Mouse (Mus musculus) cerebellum, adult 8-10 months (tissue): ENCODE results near the gene Ncmap.
"Not testable (repeated sequence)": the region's sequence is repeated elsewhere in the genome, so short reads cannot be mapped to it uniquely, and the experiment has no call there.

Source experiments
- DNase-seq: peaks from one replicate; pipeline ENCODE4 v3.0.0; 2022

Gene Ncmap

DNA sequence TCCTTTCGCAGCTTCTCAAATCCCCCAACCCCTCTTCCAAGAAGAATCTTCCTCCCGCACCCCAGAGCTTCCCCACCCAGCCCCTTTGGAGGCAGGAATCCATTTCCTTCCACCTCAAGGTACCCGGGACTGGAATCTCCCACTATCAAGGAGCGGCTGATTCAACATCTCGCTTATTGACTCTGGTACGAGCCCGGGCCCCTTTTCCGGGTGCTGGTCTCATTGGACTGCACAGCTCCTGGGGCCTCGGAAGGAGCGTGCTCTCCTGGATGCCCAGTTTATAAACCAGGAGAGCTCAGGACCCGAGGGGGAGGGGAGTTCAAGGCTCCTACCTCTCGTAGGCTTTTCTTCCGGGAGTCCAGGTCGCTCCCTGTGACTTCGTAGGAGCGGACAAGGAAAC is 476 bp downstream of the Ncmap start:
- no peak for DNase-seq

DNA sequence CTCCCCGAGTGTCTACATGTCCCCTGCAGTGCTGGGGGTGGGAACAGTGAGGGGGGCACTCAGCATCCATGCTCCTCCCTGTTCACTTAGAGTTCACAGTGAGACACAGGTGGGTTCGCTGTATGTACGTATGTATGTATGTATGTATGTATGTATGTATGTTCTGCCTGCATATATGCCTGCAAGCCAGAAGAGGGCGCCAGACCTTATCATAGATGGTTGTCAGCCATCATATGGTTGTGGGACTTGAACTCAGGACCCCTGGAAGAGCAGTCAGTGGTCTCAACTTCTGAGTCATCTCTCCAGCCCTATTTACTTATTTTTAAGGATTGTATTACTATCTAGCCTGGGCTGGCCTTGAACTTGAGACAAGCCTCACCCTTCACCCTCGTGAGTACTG is 1.7 kb downstream of the Ncmap start:
- DNase-seq: no peak

DNA sequence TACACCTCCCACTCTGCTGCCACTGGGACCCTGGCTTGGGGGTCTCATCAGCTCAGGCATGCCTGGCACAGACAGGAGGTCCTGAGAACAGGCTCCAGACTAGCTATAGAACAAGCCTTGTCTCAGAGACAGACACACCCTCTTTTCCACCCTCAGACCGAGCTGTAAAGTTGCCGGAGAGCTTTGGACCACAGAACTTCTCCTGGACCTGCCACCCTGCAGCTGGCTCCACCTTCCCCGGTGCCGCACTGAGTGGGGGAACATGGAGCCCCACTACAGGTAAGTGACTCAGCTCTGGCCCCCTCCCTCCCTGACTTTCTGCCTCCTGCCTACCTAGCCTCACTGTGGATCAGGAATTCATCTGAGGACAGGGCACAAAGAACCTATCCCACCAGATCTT is 2.7 kb downstream of the Ncmap start:
- no peak for DNase-seq

DNA sequence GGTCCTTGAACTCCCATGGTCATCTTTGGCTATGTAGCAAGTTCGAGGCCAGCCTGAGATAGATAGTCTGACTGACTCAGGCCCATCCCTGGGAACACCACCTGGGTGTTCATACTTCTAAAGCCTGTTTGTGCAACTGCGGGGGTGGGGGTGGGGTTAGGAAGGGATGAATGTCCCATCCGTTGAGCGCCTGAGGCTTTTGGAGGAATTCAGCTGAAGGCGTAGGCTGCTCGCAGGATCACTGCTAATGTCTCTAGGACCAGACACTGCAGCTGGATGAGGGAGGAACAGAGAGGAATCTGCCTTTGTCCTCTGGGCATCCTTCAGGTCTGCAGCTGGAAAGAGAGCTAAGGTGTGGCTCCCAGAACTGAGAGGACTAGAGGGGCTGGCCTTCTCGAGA is 3.4 kb downstream of the Ncmap start:
- no peak for DNase-seq

DNA sequence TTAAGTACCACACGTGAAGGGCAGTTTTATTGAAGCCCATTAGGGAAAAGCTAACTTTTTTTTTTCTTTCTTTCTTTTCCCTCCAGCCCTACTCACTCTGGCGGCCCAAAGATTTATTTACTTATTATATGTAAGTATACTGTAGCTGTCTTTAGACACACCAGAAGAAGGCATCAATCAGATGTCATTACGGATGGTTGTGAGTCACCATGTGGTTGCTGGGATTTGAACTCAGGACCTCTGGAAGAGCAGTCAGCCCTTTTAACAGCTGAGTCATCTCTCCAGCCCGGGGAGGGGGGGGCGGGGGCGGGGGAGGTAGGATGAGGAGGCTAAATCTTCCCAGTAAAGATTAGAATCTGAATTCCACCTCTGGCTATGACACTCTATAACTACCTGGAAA is 4.6 kb downstream of the Ncmap start:
- DNase-seq: no peak

DNA sequence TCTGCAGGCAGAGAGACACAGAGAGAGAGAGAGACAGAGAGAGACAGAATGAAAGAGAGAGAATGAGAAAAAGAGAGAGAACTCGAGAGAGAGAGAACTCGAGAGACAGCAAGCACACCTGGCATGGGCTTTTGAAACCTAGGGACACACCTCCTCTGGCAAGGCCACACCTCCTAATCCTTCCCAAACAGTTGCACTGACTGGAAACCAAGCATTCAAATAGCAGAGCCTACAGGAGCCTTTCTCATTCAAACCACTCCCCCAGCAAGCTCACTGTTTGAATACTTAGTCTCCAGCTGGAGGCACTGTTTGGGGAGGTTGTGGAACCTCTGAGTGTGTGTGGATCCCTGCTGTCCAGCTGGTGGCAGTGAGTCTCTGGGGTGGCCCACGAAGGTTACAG is 5.2 kb downstream of the Ncmap start:
- no peak for DNase-seq

DNA sequence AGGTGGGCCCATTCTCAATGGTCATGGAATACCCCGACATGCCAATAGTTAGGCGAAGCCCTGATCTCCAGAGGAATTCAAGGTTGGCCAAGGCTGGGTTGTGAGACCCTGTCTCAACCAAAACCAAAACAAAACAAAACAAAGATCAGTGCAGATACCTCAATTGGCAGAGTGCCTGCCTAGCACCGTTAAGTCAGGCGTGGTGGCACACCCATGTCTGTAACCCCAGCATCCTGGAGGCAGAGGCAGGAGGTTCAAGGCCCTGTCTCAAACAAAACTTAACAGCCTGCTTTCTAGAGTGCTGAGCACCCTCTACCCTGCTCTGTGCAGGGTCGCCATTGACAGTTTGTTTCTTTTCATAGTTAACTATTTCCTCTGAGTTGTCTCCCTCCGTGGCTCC is 7.0 kb downstream of the Ncmap start:
- DNase-seq: no peak

DNA sequence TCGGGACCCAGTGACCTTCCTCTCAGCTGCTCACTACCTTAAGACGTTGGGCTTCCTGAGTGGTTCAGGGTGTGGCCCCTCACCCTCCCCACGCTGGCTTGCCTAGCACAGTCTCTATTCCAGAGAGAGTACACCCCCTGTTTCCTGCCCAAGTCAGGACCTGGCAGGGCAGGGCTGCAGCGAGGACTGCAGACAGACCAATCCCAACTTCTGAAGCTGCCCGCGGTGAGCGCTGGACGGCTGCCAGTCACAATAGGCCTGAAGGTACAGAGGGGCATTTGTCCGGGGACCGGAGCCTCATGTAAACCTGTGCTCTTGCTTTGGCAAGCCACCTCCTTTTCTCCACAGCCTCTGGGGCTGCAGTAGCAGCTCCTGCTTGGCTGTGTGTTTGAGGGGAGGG is 12.4 kb downstream of the Ncmap start:
- no peak for DNase-seq

DNA sequence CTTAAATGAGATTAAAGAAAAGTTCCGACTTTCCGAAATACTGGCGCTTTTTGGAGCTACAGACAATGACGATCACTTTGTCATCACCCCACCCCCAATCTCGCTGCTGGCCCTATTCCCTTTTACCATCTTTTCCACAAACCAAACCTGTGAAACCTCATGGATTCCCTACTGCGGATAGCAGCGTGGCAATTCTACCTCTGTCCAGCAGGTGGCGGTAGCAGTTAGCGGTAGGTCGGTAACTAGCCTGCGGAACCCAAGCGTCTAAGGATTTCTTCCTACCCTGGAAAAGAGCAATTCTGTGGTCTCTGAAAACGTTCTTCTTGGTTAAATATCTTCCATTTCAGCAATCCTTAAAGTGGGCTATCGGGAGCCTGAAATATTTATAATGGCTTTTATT is 15.7 kb downstream of the Ncmap start:
- DNase-seq: peak; percentile 73

DNA sequence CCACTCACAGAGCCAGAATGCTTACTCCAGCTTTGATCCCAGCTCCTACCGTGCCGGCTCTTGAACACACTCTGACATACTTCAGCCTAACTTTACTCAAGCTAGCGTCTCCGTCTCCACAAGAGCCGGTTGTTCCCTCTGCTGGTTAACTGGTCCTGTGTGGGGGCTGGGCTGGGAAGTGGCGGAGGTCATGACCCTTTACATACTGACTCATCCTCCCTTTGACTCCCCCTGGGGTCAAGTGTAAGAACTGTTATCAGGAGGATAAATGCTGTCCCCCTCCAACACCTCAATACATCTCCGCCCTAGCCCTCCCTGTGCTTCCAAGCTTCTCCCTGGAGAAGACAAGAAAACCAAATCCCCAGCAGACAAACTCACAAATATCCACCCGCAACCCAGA is 16.7 kb downstream of the Ncmap start:
- no peak for DNase-seq

DNA sequence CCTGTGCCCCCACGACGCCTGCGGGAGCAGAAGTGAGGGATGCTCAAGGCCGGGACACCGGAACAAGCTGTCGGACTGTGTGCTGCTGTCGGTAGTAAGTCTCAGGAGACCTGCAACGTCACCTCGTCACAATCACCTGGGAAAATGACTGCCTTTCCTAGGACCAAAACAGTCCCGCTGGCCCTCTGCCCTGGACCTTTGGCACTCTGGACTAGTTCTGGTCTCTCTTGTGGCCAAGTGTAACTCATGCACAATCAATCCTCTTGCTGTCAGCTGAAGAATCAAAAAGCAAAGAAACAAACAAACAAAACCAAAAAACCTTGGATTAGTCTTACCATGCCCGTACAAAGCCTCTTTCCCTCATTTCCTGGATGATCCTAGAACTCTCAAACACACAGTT is 20.8 kb downstream of the Ncmap start:
- no peak for DNase-seq

DNA sequence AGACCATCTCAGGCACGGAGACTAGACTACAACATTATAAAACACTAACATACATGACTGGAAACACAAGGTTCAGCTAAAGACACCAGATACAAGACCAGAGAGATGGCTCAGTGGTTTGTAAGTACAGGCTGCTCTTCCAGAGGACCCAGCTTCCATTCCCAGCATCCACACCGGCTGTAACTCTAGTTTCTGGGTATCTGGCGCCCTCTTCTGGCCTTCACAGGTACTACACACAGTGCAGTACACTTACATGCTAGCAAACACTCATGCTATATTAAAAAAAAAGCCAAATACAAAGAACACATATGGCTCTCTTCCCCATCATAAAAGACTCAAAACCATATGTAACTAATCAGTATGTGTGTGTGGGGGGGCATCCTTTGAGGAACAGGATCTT is 22.6 kb downstream of the Ncmap start:
- DNase-seq: no peak

DNA sequence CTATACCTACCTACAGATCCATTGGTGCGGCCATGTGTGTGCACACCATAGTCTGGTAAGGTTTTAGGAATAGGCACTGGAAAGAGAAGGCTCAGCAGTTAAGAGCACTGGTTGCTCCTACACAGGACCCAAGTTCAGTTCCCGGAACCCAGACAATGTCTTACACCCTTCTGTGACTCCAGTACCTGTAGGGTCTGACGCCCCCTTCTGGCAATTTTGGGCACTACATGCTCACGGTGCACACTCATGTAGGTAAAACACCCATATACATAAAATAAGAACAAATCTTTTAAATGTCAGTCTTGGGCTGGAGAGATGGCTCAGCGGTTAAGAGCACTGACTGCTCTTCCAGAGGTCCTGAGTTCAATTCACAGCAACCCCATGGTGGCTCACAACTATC is 24.7 kb downstream of the Ncmap start:
- no peak for DNase-seq

DNA sequence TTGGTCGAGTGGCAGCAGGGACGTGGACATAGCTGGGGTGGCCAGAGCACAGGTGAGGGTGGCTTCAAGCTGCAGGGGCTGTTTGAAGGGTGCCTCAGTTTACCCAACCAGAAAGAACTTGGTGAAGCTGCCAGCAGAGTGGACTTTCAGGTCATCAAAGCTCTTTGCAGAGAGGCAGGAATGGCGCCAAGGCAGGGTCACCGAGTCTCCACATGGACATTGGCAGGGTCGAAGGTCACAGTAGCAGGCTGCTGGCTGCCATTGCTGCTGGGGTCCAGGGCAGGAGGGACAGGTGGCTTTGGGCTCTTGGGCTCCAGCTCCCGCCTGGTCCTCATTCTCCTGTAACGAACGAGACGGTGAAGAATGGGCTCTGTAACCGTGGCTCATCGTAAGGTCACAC is 27.7 kb downstream of the Ncmap start:
- no peak for DNase-seq

DNA sequence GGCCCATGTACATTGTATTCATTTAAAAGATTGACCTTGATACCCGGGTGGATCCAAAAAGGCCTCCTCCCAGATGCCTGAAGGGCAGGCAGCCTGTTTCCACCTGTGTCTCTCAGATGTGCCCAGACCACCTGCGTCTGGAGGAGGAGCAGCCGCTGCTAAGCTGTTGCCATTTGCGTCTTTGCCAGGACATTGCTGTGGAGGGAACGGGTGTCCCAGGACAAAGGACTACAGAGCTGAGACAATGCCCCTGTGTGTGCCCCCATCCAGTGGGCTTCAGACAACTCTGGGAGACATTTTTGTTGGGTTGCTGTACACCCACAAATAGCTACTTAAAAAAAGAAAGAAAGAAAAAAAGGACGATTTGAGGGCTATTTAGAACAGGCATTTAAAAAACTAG is 35.2 kb downstream of the Ncmap start:
- DNase-seq: no peak

DNA sequence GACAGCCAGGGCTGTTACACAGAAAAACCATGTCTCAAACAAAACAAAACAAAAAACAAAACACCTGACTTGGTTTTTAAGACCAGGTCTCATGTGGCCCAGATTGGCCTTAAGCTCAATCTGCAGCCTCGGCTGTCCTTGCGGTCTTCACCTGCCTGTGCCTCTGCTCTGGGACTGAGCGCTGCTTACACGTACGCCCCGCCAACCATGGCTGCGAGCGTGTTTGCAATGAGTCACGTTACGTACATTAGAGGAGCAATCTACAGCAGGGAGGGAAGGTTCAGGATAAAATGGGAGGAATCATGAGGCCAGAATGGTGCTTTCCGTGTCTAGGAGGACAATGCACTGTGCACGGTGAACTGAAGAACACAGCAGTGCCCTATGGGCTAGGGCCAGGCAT is 36.3 kb downstream of the Ncmap start:
- no peak for DNase-seq

DNA sequence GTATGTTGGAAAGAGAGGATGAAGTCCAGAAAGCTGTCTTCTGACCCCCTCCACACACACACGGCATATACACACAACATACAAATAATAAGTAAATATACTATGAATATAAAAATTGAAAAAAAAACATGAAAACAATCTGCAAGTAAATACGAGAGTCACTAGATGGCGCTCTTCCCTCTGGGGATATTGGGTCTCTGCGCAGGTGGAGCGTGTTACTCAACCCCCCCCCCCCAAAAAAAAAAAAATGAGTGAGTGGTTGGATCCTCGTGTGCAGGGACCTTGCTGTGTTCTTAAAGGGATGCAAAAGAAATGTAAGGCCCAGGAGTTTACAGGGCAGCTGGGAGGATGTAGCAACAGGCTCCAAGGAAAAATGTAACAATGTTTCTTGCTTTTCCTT is 39.3 kb downstream of the Ncmap start:
- DNase-seq: peak; percentile 34

DNA sequence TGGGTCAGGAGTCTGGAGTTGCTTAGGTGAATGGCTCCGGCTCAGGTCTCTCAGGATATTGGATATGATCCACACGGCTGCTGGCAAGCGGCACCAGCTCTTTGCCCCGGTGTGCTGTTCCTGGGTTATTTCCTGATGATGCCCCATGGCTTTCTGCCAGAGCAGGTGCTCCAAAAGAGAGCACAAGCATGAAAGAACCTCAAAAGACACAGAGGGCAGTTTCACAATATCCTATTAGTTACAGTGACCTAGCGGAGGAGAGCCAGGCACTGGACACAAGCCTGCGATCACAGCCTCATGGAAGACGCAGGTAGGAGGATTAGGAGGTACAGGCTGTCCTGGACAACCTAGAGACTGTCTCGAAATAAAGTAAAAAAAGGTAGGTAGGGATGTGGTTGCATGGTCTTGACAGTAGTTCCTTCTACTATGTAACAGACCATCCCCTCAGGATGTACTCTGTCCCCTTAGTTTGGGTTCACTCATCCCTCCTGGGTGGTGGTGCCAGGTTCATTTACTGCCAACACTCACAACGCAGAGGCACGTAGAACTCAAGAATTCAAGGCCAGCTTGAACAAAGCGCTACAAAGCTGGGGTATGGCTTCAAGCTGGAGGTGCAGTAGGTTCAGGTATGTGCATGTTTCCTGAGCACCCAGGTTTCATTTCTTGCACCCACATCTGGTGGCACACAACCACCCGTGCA is 40.7 kb downstream of the Ncmap start:
- DNase-seq: no peak

DNA sequence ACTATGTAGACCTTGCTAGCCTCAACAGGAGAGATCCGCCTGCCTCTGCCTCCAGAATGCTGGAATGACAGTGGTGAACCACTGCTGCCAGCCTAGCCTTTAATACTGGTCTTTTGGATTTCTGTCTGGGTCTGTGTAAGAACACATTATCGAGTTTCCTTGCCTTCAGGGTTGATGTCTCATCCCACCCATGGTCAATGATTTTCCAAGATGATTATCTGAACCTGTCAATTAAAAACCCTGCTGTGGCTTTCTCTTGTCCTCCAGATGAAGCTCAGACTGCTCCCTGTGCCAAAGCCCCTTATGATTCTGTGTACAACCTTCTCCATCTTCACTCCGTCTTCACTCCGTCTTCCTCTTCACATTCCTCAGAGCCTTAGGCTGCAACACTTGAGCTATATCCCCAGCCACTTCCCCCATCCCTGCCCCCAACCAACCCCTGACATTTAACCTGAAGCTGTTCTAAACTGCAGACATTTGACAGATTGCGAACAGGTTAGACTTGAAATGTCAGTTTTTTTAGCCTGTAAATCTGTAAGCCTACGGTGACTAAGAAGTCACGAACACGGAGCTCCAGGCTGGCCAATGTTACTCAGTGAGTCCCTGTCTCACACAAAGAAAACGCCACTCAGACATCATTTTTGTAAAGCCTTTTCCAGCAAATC is 42.0 kb downstream of the Ncmap start:
- DNase-seq: no peak

DNA sequence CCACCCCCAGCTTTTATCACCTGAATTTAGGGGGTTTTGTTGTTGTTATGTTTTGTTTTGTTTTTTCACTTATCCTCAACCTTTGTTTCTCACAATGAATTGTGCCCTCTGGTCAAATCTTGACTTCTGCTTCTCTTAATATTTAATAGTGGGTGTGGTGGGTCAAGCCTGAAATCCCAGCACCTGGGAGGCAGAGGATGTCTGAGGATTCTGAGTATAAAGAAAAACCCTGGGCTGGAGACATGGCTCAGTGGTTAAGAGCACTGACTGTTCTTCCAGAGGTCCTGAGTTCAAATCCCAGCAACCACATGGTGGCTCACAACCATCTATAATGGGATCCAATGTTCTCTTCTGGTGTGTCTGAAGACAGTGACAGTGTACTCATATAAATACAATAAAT is 43.3 kb downstream of the Ncmap start:
- DNase-seq: not testable (repeated sequence)

DNA sequence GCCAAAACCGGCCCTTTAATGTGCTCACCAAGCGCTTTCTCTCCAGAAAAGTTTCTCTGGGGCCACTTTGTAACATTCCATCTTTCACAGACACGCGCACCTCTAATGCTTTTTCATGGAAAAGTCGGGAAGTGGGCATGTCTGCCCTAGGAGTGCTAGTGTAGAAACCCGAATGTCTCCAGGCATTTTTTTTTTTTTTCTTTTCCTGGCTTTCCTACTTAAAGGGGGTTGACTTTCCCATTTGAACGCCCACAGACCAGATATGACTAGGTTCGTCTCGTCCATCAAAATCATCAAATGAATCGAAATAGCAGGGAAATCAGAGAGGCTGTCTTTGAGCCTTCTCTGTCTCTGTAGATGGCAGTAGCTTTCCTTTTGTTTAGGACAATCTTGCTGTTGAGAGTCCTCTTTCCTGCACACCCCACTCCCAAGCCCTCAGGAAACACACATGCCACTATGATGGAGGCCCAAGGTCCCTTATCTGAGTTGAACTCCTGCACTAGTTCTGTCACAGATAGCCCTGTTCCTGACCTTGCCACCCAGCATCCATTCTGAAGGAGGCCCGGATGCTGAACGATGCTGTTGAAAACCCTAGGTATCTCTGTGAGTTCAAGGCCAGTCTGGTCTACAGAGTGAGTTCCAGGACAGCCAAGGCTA is 44.1 kb downstream of the Ncmap start:
- no peak for DNase-seq

DNA sequence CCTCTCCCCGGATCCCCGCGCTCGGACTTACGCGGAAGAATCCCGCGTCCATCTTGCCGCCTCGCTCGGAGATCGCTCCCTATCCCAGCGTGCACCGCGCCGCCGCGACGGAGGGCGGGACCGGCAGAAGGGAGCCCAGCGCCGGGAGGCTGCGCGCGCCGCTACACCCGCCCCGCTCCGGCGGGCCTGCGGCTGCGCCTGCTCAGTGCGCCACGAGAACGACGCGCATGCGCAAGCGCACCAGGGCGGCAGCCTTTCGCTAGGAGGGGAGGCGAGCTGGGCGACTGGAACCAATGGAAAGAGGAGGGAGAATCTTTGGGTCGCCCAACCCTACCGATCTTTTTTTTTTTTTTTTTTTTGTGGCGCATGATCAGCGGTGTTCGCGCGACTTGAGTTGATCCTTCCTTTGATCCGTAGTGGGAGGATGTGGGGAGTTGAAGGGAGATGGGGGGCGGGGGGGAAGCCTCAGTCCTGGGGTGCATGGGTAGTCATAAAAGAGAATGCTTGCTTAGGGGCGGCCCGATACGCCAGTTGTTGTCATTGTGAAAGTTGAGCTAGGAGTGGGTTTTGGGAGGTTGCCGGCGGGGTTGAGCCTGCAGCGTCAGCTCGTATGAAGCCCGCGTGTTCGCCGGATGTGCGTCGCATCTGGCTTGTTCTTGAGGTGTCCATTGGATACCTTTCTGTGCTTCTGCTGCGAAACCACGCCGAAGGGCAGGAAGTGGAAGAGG is 44.8 kb downstream of the Ncmap start, which contains the start of gene Srrm1:
TSS of gene Srrm1 (minus strand) at position 256 of the 728 bp plus-strand sequence.
- DNase-seq: peak; percentile 98

DNA sequence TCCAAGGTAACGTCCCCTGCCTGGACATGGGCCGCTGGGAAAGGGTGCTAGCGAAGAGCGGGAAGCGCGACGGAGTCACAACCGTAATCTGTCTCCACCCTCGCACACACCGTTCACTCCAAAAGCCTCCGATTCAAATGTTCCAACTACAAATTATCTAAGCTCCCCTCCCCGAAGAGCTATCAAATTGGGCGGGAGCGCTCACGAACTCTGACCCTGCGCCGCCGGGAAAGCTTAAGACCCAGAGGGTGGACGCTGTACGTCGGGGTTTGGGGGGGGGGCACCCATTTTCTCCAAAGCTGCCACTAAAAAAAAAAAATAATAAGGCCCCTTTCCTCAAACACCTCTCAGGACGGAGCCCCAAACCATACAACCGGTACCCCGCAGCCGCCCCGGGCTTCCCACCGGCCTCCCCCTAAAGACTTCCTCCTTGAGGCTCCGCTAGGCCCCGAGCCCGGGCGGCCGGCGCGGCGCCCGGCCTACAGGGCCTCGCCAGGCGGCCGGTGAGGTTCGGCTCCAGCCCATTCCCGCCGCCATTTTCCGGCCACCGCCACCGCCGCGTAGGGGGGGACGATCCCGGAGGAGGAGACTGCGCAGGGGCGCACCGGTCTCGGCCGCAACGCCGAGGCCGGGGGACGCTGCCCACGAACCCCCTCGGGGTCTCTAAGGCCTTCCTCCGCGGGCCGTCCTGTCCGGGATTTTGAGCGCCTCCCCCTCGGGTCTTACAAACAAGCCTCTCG is 45.5 kb downstream of the Ncmap start:
- DNase-seq: no peak
